In genomic region chr3:52843998-52844397, GRCm38 (mm10) we compare ENCODE assay signal across 9 mouse cellular contexts.
DNase-seq lines count a peak whose midpoint lies in the region; ATAC-seq lines count a peak whose summit lies in the region.
"Had no signal": no experiment of that assay in that cellular context is flagged by ENCODE, and none has a peak within 500 bp of the region (broad histone marks: within the 10 kb centered on the region; RNA-seq: fewer than 3 reads in every experiment).

No protein-coding gene starts in this region.

- H3K27me3 ChIP-seq in hindbrain, embryonic 11.5 days (ENCODE audit: control insufficient read depth, insufficient read depth, low read length): no peaks in the 10 kb centered on the region
- peaks cover 2% of the 10 kb centered on the region; the same call in 1 of the 2 replicates for H3K27me3 ChIP-seq in hindbrain, embryonic 16.5 days (replicated peaks; ENCODE audit: control insufficient read depth, insufficient read depth, low read length)
- no peaks in the 10 kb centered on the region for H3K27me3 ChIP-seq in splenic B cell, adult 2 months (ENCODE audit: control insufficient read depth, insufficient read depth, low read length, poor library complexity, severe bottlenecking)

- peak; percentile 83 for DNase-seq in hindbrain, embryonic 11.5 days (ENCODE audit: low spot score)
- DNase-seq in adrenal gland, adult 2 months: peak; percentile 81
- DNase-seq in embryo, embryonic 10 days (ENCODE audit: low spot score): peak; percentile 80
- DNase-seq in heart, postnatal 14 days: peak; percentile 86 to 93
- DNase-seq in left cerebral cortex, adult 8-10 months (ENCODE audit: low spot score in 2 of 2): peak; percentile 37 to 75
- peak; percentile 93 for DNase-seq in splenic B cell, adult 2 months (ENCODE audit: low read depth, low spot score)

- H3K4me1 ChIP-seq in hindbrain, embryonic 11.5 days (replicated peaks; ENCODE audit: control insufficient read depth, insufficient read depth, low read length): no peaks in the 10 kb centered on the region
- no peaks in the 10 kb centered on the region for H3K4me1 ChIP-seq in hindbrain, embryonic 16.5 days (ENCODE audit: control insufficient read depth, insufficient read depth, low read depth, low read length)

- WGBS in hindbrain, embryonic 11.5 days: 34% methylated on average over 7 of the region's 7 CpGs
- WGBS in hindbrain, embryonic 16.5 days: 23% methylated on average over 7 of the region's 7 CpGs

- no peak overlapping the region for H3K9ac ChIP-seq in hindbrain, embryonic 11.5 days (ENCODE audit: low read depth, low read length)
- H3K9ac ChIP-seq in hindbrain, embryonic 16.5 days (ENCODE audit: low read depth, low read length): no peak overlapping the region
- H3K9ac ChIP-seq: embryonic facial prominence, embryonic 15.5 days had no signal

- no peak overlapping the region for H3K4me2 ChIP-seq in hindbrain, embryonic 11.5 days (replicated peaks; ENCODE audit: low read depth, low read length)
- H3K4me2 ChIP-seq in hindbrain, embryonic 16.5 days (ENCODE audit: low read length): no peak overlapping the region
- H3K4me2 ChIP-seq: embryonic facial prominence, embryonic 15.5 days had no signal

- H3K4me3 ChIP-seq in hindbrain, embryonic 11.5 days (ENCODE audit: low read depth, low read length): no peak overlapping the region
- no peak overlapping the region for H3K4me3 ChIP-seq in hindbrain, embryonic 16.5 days (ENCODE audit: low read length)
- H3K4me3 ChIP-seq: embryonic facial prominence, embryonic 15.5 days had no signal

- intact Hi-C loops in heart, postnatal 14 days (cut with DNase I): loop anchor here (1.0 to 10.0 kb wide), 3 partner anchors 128 to 584 kb away; no protein-coding TSS in a partner anchor

- no peaks in the 10 kb centered on the region for H3K9me3 ChIP-seq in hindbrain, embryonic 11.5 days (ENCODE audit: control insufficient read depth, low read length)
- H3K9me3 ChIP-seq in hindbrain, embryonic 16.5 days (ENCODE audit: control insufficient read depth, low read length): no peaks in the 10 kb centered on the region
- H3K9me3 ChIP-seq: embryonic facial prominence, embryonic 15.5 days had no signal

- no peak overlapping the region for H3K27ac ChIP-seq in hindbrain, embryonic 11.5 days (ENCODE audit: low read depth, low read length)
- no peak overlapping the region for H3K27ac ChIP-seq in hindbrain, embryonic 16.5 days (ENCODE audit: low read depth, low read length)
- H3K27ac ChIP-seq: embryonic facial prominence, embryonic 15.5 days had no signal

- no peak for ATAC-seq in hindbrain, embryonic 11.5 days (ENCODE audit: low FRiP score)
- no peak for ATAC-seq in hindbrain, embryonic 16.5 days
- ATAC-seq in monocyte, adult 5-6 weeks (replicated peaks; ENCODE audit: insufficient number of reproducible peaks, low FRiP score, low TSS enrichment, poor library complexity, severe bottlenecking): peak; percentile 94

- no peaks in the 10 kb centered on the region for H3K36me3 ChIP-seq in hindbrain, embryonic 11.5 days (ENCODE audit: control insufficient read depth, insufficient read depth, low read length)
- no peaks in the 10 kb centered on the region for H3K36me3 ChIP-seq in hindbrain, embryonic 16.5 days (ENCODE audit: control insufficient read depth, insufficient read depth, low read length)
- H3K36me3 ChIP-seq in splenic B cell, adult 2 months (ENCODE audit: control insufficient read depth, insufficient read depth, low read length, poor library complexity, severe bottlenecking): no peaks in the 10 kb centered on the region
- H3K36me3 ChIP-seq: embryonic facial prominence, embryonic 15.5 days had no signal
